Comparison of ENCODE assay signal across 8 mouse cellular contexts in the genomic region with DNA sequence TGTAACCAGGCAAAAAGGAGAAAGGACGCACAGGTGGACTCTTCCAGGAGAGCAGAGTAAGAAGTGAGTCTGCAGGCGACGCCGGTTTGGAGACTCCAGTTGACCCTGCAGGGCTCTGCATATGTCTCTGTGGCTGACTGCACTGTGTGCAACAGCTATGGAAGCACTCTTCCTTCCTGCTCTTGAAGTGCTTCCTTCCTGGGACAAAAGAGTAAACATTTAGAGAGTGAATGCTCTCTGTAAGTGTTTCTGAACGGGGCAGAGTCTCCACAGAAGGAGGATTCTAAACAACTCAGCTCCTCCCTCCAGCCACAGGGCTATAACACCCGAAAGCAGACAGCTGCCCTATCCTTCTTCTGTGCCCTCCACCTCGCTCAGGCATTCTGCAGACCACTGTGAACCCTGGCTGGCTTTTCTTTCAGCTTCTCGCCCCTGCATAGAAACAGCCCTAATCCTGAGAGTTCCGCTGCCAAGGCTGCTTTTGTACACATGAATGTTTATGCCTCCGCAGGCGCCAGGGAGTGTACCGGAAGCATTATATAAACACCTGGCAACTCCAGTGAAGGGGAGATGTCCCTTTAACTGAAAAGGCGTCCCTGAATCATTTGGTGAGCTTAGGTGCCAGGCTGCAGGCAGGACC. TPM values are rescaled to one million over a fixed set of nuclear protein-coding genes. Genes with fewer than 3 reads are reported as not detected.
DNase-seq lines count a peak whose midpoint lies in the region; ATAC-seq lines count a peak whose summit lies in the region.

No protein-coding gene starts in this region.

- DNase-seq in limb, embryonic 10.5 days (ENCODE audit: low spot score) = no peak
- DNase-seq in liver, embryonic 11.5 days (ENCODE audit: low spot score) = no peak
- DNase-seq in layer of hippocampus, adult 9-10 months (ENCODE audit: low spot score) = no peak
- DNase-seq in retina, embryonic 14.5 days (ENCODE audit: low spot score) = no peak

- WGBS in limb, embryonic 12.5 days = 37% methylated on average over 13 of the region's 13 CpGs
- 51% methylated on average over 13 of the region's 13 CpGs for WGBS in limb, embryonic 10.5 days
- WGBS in hindbrain, embryonic 15.5 days = 31% methylated on average over 13 of the region's 13 CpGs
- 53% methylated on average over 13 of the region's 13 CpGs for WGBS in liver, embryonic 11.5 days
- 35% methylated on average over 13 of the region's 13 CpGs for WGBS in neural tube, embryonic 13.5 days

- no peak for ATAC-seq in limb, embryonic 12.5 days (ENCODE audit: insufficient number of reproducible peaks, insufficient read depth, low FRiP score, low TSS enrichment, low read depth)
- ATAC-seq in hindbrain, embryonic 15.5 days (ENCODE audit: low FRiP score, low read depth) = no peak
- ATAC-seq in liver, embryonic 11.5 days (replicated peaks; ENCODE audit: low FRiP score) = no peak
- ATAC-seq in neural tube, embryonic 13.5 days (ENCODE audit: low read depth) = peak; percentile 28; the same call in 1 of the 2 replicates
- ATAC-seq in activated CD4-positive, CD25-positive, alpha-beta regulatory T cell, adult 4 months = no peak

- H3K9ac ChIP-seq in limb, embryonic 12.5 days (replicated peaks) = no peak overlapping the region
- H3K9ac ChIP-seq in hindbrain, embryonic 15.5 days = no peak overlapping the region
- H3K9ac ChIP-seq in liver, embryonic 11.5 days (ENCODE audit: low read depth, low read length) = no peak overlapping the region
- H3K9ac ChIP-seq in neural tube, embryonic 13.5 days = peak overlapping the region; percentile 54

- H3K36me3 ChIP-seq in limb, embryonic 12.5 days = no peaks in the 10 kb centered on the region
- H3K36me3 ChIP-seq in limb, embryonic 10.5 days = no peaks in the 10 kb centered on the region
- no peaks in the 10 kb centered on the region for H3K36me3 ChIP-seq in hindbrain, embryonic 15.5 days
- H3K36me3 ChIP-seq in liver, embryonic 11.5 days (ENCODE audit: control insufficient read depth, insufficient read depth, low read length) = no peaks in the 10 kb centered on the region; the same call in 1 of the 2 replicates
- H3K36me3 ChIP-seq in neural tube, embryonic 13.5 days = no peaks in the 10 kb centered on the region

- H3K9me3 ChIP-seq in limb, embryonic 12.5 days = no peaks in the 10 kb centered on the region
- no peaks in the 10 kb centered on the region for H3K9me3 ChIP-seq in limb, embryonic 10.5 days (replicated peaks)
- H3K9me3 ChIP-seq in hindbrain, embryonic 15.5 days = no peaks in the 10 kb centered on the region
- H3K9me3 ChIP-seq in liver, embryonic 11.5 days (ENCODE audit: control insufficient read depth, low read length) = no peaks in the 10 kb centered on the region
- no peaks in the 10 kb centered on the region for H3K9me3 ChIP-seq in neural tube, embryonic 13.5 days

- no peak overlapping the region for H3K4me3 ChIP-seq in limb, embryonic 12.5 days (replicated peaks)
- no peak overlapping the region for H3K4me3 ChIP-seq in limb, embryonic 10.5 days
- no peak overlapping the region for H3K4me3 ChIP-seq in hindbrain, embryonic 15.5 days
- H3K4me3 ChIP-seq in liver, embryonic 11.5 days (ENCODE audit: low read depth, low read length) = no peak overlapping the region
- H3K4me3 ChIP-seq in neural tube, embryonic 13.5 days = no peak overlapping the region

- H3K27me3 ChIP-seq in limb, embryonic 12.5 days = no peaks in the 10 kb centered on the region; the same call in 1 of the 2 replicates
- H3K27me3 ChIP-seq in limb, embryonic 10.5 days (ENCODE audit: low read depth, poor library complexity, severe bottlenecking) = 0 out of 2 replicates have a peak, but pooled peaks cover 10% of the 10 kb centered on the region
- H3K27me3 ChIP-seq in hindbrain, embryonic 15.5 days = no peaks in the 10 kb centered on the region
- no peaks in the 10 kb centered on the region for H3K27me3 ChIP-seq in liver, embryonic 11.5 days (replicated peaks; ENCODE audit: control insufficient read depth, insufficient read depth, low read length)
- H3K27me3 ChIP-seq in neural tube, embryonic 13.5 days = no peaks in the 10 kb centered on the region

- H3K4me2 ChIP-seq in limb, embryonic 12.5 days = peak overlapping the region; percentile 18; the same call in 1 of the 2 replicates
- peak overlapping the region; percentile 32 for H3K4me2 ChIP-seq in hindbrain, embryonic 15.5 days
- peak overlapping the region; percentile 23 for H3K4me2 ChIP-seq in liver, embryonic 11.5 days
- H3K4me2 ChIP-seq in neural tube, embryonic 13.5 days = peak overlapping the region; percentile 33

- 0 out of 2 replicates have a peak overlapping the region, but pooled peaks have one; percentile 31 for H3K27ac ChIP-seq in limb, embryonic 12.5 days
- H3K27ac ChIP-seq in limb, embryonic 10.5 days = no peak overlapping the region
- H3K27ac ChIP-seq in hindbrain, embryonic 15.5 days (replicated peaks) = peak overlapping the region; percentile 66
- H3K27ac ChIP-seq in liver, embryonic 11.5 days (ENCODE audit: low read depth, low read length) = no peak overlapping the region; the same call in 1 of the 2 replicates
- peak overlapping the region; percentile 83 for H3K27ac ChIP-seq in neural tube, embryonic 13.5 days (replicated peaks)

- H3K4me1 ChIP-seq in limb, embryonic 12.5 days (replicated peaks) = peaks cover 15% of the 10 kb centered on the region
- H3K4me1 ChIP-seq in limb, embryonic 10.5 days = peaks cover 24% of the 10 kb centered on the region
- H3K4me1 ChIP-seq in hindbrain, embryonic 15.5 days (replicated peaks) = peaks cover 51% of the 10 kb centered on the region
- peaks cover 30% of the 10 kb centered on the region for H3K4me1 ChIP-seq in liver, embryonic 11.5 days (replicated peaks; ENCODE audit: control insufficient read depth, insufficient read depth, low read length)
- peaks cover 49% of the 10 kb centered on the region for H3K4me1 ChIP-seq in neural tube, embryonic 13.5 days (replicated peaks)

RNA-seq across cellular contexts. Expression of a gene that starts 14.2 kb away (rescaled TPM):
- polyA plus RNA-seq in limb, embryonic 12.5 days (2016; fragmentation: Nextera tagmentation; extraction: Ambion mirVana) = 6.5 and 7.8 TPM in 2 replicates
- 6.9 and 7.8 TPM in 2 replicates for polyA plus RNA-seq in limb, embryonic 10.5 days (2016; fragmentation: Nextera tagmentation; extraction: Ambion mirVana)
- 24.6 and 27.3 TPM in 2 replicates for polyA plus RNA-seq in hindbrain, embryonic 15.5 days (2015; fragmentation: Nextera tagmentation; extraction: Ambion mirVana)
- polyA plus RNA-seq in liver, embryonic 11.5 days (2014; fragmentation: Nextera tagmentation; extraction: Ambion mirVana) = 13.4 and 18.1 TPM in 2 replicates
- polyA plus RNA-seq in neural tube, embryonic 13.5 days (2015; fragmentation: Nextera tagmentation; extraction: Ambion mirVana) = 26.0 and 34.8 TPM in 2 replicates
- 10 to 100 TPM; 18.3 to 25.0 TPM for polyA plus RNA-seq in activated CD4-positive, CD25-positive, alpha-beta regulatory T cell, adult 4 months (2017; shearing (Covaris generic))

Comparison
In these comparisons a context has a peak if more than half of its experiments do, and no peak if none do; other contexts are left out.
1. H3K27ac ChIP-seq: peak in limb, embryonic 12.5 days (single experiment), hindbrain, embryonic 15.5 days (single experiment) and neural tube, embryonic 13.5 days (single experiment); none in limb, embryonic 10.5 days (single experiment) and liver, embryonic 11.5 days (single experiment).
2. Peak in every context shown above with its lines, with median percentiles within 50 percentile points of each other: H3K4me2 ChIP-seq.